28 mouse cellular contexts compared by ENCODE assay signal in the genomic region with DNA sequence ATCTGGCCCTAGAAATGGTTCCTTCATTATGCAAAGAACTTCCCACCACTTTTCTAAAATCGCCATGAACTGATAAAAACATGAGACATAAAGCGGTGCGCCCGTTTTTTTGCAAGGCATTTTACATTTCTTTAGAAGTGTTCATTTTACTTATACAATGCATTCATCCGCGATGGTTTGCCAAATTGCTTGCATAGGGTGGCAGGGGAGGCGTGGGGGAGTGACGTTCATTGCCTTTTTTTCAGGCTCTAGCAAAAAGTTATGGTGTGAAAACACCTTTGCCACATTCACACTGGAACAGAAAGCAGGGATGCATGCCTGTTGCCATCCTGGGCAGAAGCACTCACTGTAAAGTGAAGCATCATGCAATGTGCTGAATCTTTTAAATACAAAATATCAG.
DNase-seq lines count a peak whose midpoint lies in the region; TF ChIP-seq lines count a peak whose summit lies in the region.
"Had no signal": no experiment of that assay in that cellular context is flagged by ENCODE, and none has a peak within 500 bp of the region (broad histone marks: within the 10 kb centered on the region; RNA-seq: fewer than 3 reads in every experiment).

No protein-coding gene starts in this region.

- 91% methylated on average over 8 of the region's 8 CpGs for whole genome bisulfite sequencing in thymus, adult 2 months

- H3K27ac ChIP-seq in left cerebral cortex, adult 2 months, result peak overlapping the region; percentile 29; the same call in 1 of the 2 replicates
- H3K27ac ChIP-seq in thymus, adult 2 months (ENCODE audit: control insufficient read depth, insufficient read depth, low read length), result no peak overlapping the region
- H3K27ac ChIP-seq: embryonic facial prominence, embryonic 10.5 days; embryonic facial prominence, embryonic 15.5 days; forebrain, embryonic 12.5 days; heart, embryonic 13.5 days; hindbrain, embryonic 14.5 days; limb, embryonic 15.5 days; liver, embryonic 14.5 days; macrophage; midbrain, embryonic 13.5 days; neural tube, embryonic 13.5 days; stomach, embryonic 15.5 days had no signal

- no peaks in the 10 kb centered on the region for H3K27me3 ChIP-seq in thymus, adult 2 months (ENCODE audit: control insufficient read depth, insufficient read depth, low read length)
- H3K27me3 ChIP-seq: embryonic facial prominence, embryonic 15.5 days; forebrain, embryonic 12.5 days; heart, embryonic 13.5 days; limb, embryonic 15.5 days; midbrain, embryonic 13.5 days; neural tube, embryonic 13.5 days; stomach, embryonic 15.5 days had no signal

- peak; percentile 25 for DNase-seq in left cerebral cortex, adult 11 months (ENCODE audit: low spot score)
- no peak for DNase-seq in left cerebral cortex, postnatal 4 days
- peak in 1 of 2 experiments; percentile 42 for DNase-seq in left cerebral cortex, adult 2 months (ENCODE audit: extremely low spot score in 1 of 2, low spot score in 2 of 2)
- DNase-seq in right cerebral cortex, postnatal 10 days (ENCODE audit: low spot score in 2 of 2), result peak; percentile 23 to 32
- DNase-seq in urinary bladder, postnatal 10 days (ENCODE audit: low spot score), result no peak
- DNase-seq in cerebellum, adult 9-10 months, result no peak
- DNase-seq in thymus, adult 2 months, result no peak
- DNase-seq: adrenal gland, postnatal 25 days; cerebellum, adult 18-20 months; cerebellum, postnatal 14 days; gastrocnemius, postnatal 10 days; heart, postnatal 10 days; kidney, adult 11 months; kidney, postnatal 14 days; lung, adult 2 months; lung, postnatal 10 days; thymus, postnatal 36 days had no signal

- no peaks in the 10 kb centered on the region for H3K4me1 ChIP-seq in thymus, adult 2 months (replicated peaks; ENCODE audit: control insufficient read depth, insufficient read depth, low read length)
- H3K4me1 ChIP-seq: embryonic facial prominence, embryonic 10.5 days; embryonic facial prominence, embryonic 15.5 days; forebrain, embryonic 12.5 days; heart, embryonic 13.5 days; limb, embryonic 15.5 days; midbrain, embryonic 13.5 days; neural tube, embryonic 13.5 days; stomach, embryonic 15.5 days had no signal

- TF ChIP-seq POLR2A in thymus, adult 2 months (IDR thresholded peaks at IDR 0.05; ENCODE audit: control insufficient read depth, extremely low read depth, insufficient read depth, low read length, poor library complexity), result no peak

- no peak overlapping the region for H3K4me3 ChIP-seq in left cerebral cortex, adult 2 months
- no peak overlapping the region for H3K4me3 ChIP-seq in thymus, adult 2 months (ENCODE audit: control insufficient read depth, insufficient read depth, low read length)
- H3K4me3 ChIP-seq: embryonic facial prominence, embryonic 10.5 days; embryonic facial prominence, embryonic 15.5 days; forebrain, embryonic 12.5 days; heart, embryonic 13.5 days; limb, embryonic 15.5 days; midbrain, embryonic 13.5 days; neural tube, embryonic 13.5 days; stomach, embryonic 15.5 days had no signal

- TF ChIP-seq CTCF in left cerebral cortex, adult 2 months (IDR thresholded peaks at IDR 0.05), result no peak
- no peak for TF ChIP-seq CTCF in thymus, adult 2 months (IDR thresholded peaks at IDR 0.05; ENCODE audit: borderline replicate concordance, control insufficient read depth, extremely low read depth, insufficient read depth, low read length, poor library complexity)

- no peaks in the 10 kb centered on the region for H3K36me3 ChIP-seq in thymus, adult 2 months (ENCODE audit: control insufficient read depth, insufficient read depth, low read length)
- H3K36me3 ChIP-seq: embryonic facial prominence, embryonic 10.5 days; embryonic facial prominence, embryonic 15.5 days; forebrain, embryonic 12.5 days; heart, embryonic 13.5 days; limb, embryonic 15.5 days; midbrain, embryonic 13.5 days; neural tube, embryonic 13.5 days; stomach, embryonic 15.5 days had no signal

- intact Hi-C loops in left cerebral cortex, postnatal 4 days (cut with DNase I), result no loop called here
- intact Hi-C loops in left cerebral cortex, adult 2 months (cut with DNase I), result loop anchor here (1.0 kb wide), 1 partner anchor 18 kb away; no protein-coding TSS in a partner anchor

Comparison
In these comparisons a context has a peak if more than half of its experiments do, and no peak if none do; other contexts are left out.
1. DNase-seq: peak in left cerebral cortex, adult 11 months (single experiment) and right cerebral cortex, postnatal 10 days (2 of 2); none in left cerebral cortex, postnatal 4 days (single experiment), urinary bladder, postnatal 10 days (single experiment), cerebellum, adult 9-10 months (single experiment) and thymus, adult 2 months (single experiment).